Mouse (Mus musculus) small intestine, adult 2 months (tissue): ENCODE measurements around the gene M6pr. TPM values are rescaled to one million over a fixed set of nuclear protein-coding genes. Genes with fewer than 3 reads are reported as not detected.

Experiments
- H3K27ac ChIP-seq: fragments of 200-500 bp; 2 replicates; pipeline ENCODE4 v1.5.1; 2012; ENCODE audit warnings: low read depth, low read length, control low read depth, inconsistent platforms; ENCODE audit not compliant: insufficient read depth
- H3K27me3 ChIP-seq: fragments of 200-500 bp; 2 replicates; pipeline ENCODE4 v1.6.1; 2012; ENCODE audit warnings: mild to moderate bottlenecking, moderate library complexity, low read length, inconsistent platforms; ENCODE audit not compliant: control insufficient read depth, insufficient read depth
- H3K36me3 ChIP-seq: fragments of 200-500 bp; 2 replicates; pipeline ENCODE4 v1.6.1; 2012; ENCODE audit warnings: mild to moderate bottlenecking, low read length, control low read depth, inconsistent platforms; ENCODE audit not compliant: control insufficient read depth, insufficient read depth
- H3K4me1 ChIP-seq: fragments of 200-500 bp; 2 replicates; pipeline ENCODE4 v1.6.1; 2012; ENCODE audit warnings: low read length, inconsistent platforms, mixed read lengths; ENCODE audit not compliant: control insufficient read depth, insufficient read depth, insufficient read length
- H3K4me3 ChIP-seq: fragments of 200-500 bp; 2 replicates; pipeline ENCODE4 v1.5.1; 2012; ENCODE audit warnings: low read depth, mild to moderate bottlenecking, control low read depth, inconsistent platforms, low read length, moderate library complexity
- CTCF ChIP-seq: fragments of 200-500 bp; IDR thresholded peaks from 2 replicates; pipeline ENCODE4 v1.5.1; 2012; ENCODE audit warnings: low read depth, mild to moderate bottlenecking, control low read depth, inconsistent platforms, low read length, moderate library complexity, mixed read lengths; ENCODE audit not compliant: insufficient replicate concordance, insufficient read length; ENCODE audit errors: extremely low read depth
- POLR2A ChIP-seq: fragments of 200-500 bp; IDR thresholded peaks from 2 replicates; pipeline ENCODE4 v1.6.1; 2012; ENCODE audit warnings: low read depth, mild to moderate bottlenecking, control low read depth, inconsistent platforms, low read length, moderate library complexity
- WGBS: fragments of 180-500 bp; shearing (Covaris S2); methylation state at CpG from one replicate; pipeline ENCODE4 v1.1.7; 2018; 5-methylcytosine and 5-hydroxymethylcytosine counted together
- polyA plus RNA-seq: library from polyadenylated mRNA; depleted of rRNA; stranded (reverse); fragments of >200 nt; gene quantifications from 2 replicates; pipeline ENCODE4 v1.2.3, GENCODE M21; 2012

The M6pr gene
- polyA plus RNA-seq, 1 experiment = 23.9 TPM

DNA sequence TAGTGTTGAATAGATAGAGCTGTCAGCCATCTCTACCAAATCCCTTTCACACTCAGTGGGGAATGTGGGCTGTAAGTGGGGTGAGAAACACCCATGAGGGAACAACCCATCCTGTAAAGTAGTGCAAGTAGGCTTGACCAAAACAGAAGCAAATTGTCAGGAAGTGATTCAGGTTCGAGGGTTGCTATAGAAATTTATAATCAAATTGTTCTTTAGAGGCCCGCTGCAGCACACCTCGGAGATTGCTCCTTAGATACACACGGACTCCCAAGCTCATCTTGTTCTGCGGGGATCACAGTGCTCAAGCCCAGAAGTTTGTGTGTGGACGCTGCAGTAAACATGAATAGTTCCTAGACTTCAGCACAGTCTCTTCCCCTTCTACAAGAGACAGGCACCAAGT, 25.7 kb upstream of the M6pr start, which contains the start of gene Klrg1:
Gene Klrg1 (minus strand): TSS at position 101 of the 400 bp plus-strand sequence.
- H3K27ac ChIP-seq = no peak within 1 kb of the TSS
- WGBS = 67% methylated on average over 6 of the region's 6 CpGs
- TF ChIP-seq CTCF = no peak
- TF ChIP-seq POLR2A = no peak
- H3K4me1 ChIP-seq = no peaks in the 10 kb centered on the region
- H3K27me3 ChIP-seq = no peaks in the 10 kb centered on the region
- H3K4me3 ChIP-seq = no peak within 1 kb of the TSS
- H3K36me3 ChIP-seq = no peaks in the 10 kb centered on the region

GRCm38 (mm10) chr6:122283429-122283828, 25.1 kb upstream of the M6pr start:
- TF ChIP-seq POLR2A = no peak
- no peak for TF ChIP-seq CTCF
- H3K27ac ChIP-seq = no peak overlapping the region
- WGBS = 65% methylated on average over 2 of the region's 2 CpGs

GRCm38 (mm10) chr6:122284304-122284703, 24.2 kb upstream of the M6pr start:
- 73% methylated on average over 4 of the region's 4 CpGs for WGBS

More at GRCm38 (mm10) chr6:122283429-122283828, 25.1 kb upstream of the M6pr start:
- Histone ChIP-seq H3K36me3 (no peaks in the 10 kb centered on the region), H3K4me3 (no peak overlapping the region), H3K27me3 (no peaks in the 10 kb centered on the region), H3K4me1 (no peaks in the 10 kb centered on the region)

DNA sequence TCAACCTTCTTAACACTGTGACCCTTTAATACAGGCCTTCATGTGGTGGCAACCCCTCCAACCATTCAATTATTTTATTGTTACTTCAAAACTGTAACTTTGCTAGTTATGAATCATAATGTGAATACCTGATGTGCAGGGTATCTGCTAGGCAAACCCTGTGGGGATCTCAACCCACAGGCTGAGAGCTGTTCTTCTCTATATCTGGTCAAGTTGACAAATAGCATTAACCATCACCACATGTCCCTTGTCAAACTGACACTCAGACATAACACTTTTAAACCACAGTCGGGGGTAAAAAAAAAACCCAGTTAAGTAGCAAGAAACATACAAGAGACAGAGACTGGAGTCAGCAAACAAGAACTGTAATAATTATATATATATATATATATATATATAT, 23.7 kb upstream of the M6pr start:
- H3K4me1 ChIP-seq = no peaks in the 10 kb centered on the region
- no peaks in the 10 kb centered on the region for H3K36me3 ChIP-seq
- no peak for TF ChIP-seq CTCF
- no peak for TF ChIP-seq POLR2A
- H3K27ac ChIP-seq = no peak overlapping the region
- H3K4me3 ChIP-seq = no peak overlapping the region
- WGBS = 52% methylated on average over 1 of the region's 1 CpGs
- H3K27me3 ChIP-seq = no peaks in the 10 kb centered on the region

More at GRCm38 (mm10) chr6:122284304-122284703, 24.2 kb upstream of the M6pr start:
- TF ChIP-seq POLR2A (no peak), CTCF (no peak)
- H3K27ac ChIP-seq = no peak overlapping the region
- H3K4me3 ChIP-seq = no peak overlapping the region
- no peaks in the 10 kb centered on the region for H3K36me3 ChIP-seq
- no peaks in the 10 kb centered on the region for H3K4me1 ChIP-seq
- no peaks in the 10 kb centered on the region for H3K27me3 ChIP-seq

DNA sequence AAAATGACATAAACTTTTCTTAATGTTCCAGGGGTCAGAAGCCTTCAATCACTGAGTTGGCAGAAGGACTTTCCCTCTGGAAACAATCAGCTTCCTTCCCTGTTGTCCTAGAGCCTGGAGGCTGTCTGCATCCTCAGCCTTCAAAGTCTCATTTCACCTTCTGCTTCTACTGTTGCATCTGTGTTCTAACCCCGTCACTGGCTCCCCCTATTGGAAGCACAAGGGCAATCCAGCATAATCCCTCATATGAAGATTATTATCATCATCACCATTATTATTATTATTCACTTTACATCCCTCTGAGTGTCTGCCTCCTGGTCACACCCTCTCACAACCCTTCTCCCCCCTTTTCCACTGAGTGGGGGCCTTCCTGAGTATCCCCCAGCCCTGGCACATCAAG, 20.3 kb upstream of the M6pr start:
- Histone ChIP-seq H3K4me1 (no peaks in the 10 kb centered on the region), H3K4me3 (no peak overlapping the region), H3K36me3 (no peaks in the 10 kb centered on the region), H3K27me3 (no peaks in the 10 kb centered on the region), H3K27ac (no peak overlapping the region)
- no peak for TF ChIP-seq CTCF
- TF ChIP-seq POLR2A = no peak
- 29% methylated on average over 1 of the region's 1 CpGs for WGBS

GRCm38 (mm10) chr6:122289313-122289712, 19.2 kb upstream of the M6pr start:
- WGBS = 36% methylated on average over 1 of the region's 1 CpGs

DNA sequence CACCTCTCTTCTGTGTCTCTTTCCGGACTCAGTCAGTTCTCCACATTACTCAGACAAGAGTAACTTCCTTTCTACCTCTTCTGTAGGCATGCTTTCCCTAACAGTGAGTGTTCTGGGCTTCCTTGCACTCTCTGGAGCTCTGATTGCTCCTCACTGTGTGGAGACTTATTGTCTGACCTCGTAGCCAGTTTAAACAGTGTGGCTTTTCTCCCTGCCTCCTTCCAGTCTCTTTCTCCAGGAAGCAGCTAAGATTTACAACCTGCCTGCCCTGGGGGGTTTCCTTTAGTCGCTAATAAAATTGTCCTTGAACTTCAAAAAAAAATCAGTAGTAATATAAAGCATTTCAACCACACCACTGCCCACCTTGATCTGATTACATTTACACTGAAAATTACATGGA, 18.3 kb upstream of the M6pr start:
- Histone ChIP-seq H3K27ac (no peak overlapping the region), H3K4me3 (no peak overlapping the region), H3K4me1 (no peaks in the 10 kb centered on the region), H3K36me3 (no peaks in the 10 kb centered on the region), H3K27me3 (no peaks in the 10 kb centered on the region)
- WGBS = 26% methylated on average over 3 of the region's 3 CpGs
- TF ChIP-seq CTCF = no peak
- TF ChIP-seq POLR2A = no peak

More at GRCm38 (mm10) chr6:122289313-122289712, 19.2 kb upstream of the M6pr start:
- Histone ChIP-seq H3K36me3 (no peaks in the 10 kb centered on the region), H3K4me3 (no peak overlapping the region), H3K27ac (no peak overlapping the region), H3K4me1 (no peaks in the 10 kb centered on the region), H3K27me3 (no peaks in the 10 kb centered on the region)
- TF ChIP-seq POLR2A = no peak
- TF ChIP-seq CTCF = no peak

- H3K4me3 ChIP-seq = no peak overlapping the region
- no peak overlapping the region for H3K27ac ChIP-seq
- TF ChIP-seq CTCF (no peak), POLR2A (no peak)
- WGBS = 80% methylated on average over 2 of the region's 2 CpGs
- H3K4me1 ChIP-seq = no peaks in the 10 kb centered on the region
- H3K36me3 ChIP-seq = no peaks in the 10 kb centered on the region
- no peaks in the 10 kb centered on the region for H3K27me3 ChIP-seq
Observed at GRCm38 (mm10) chr6:122291264-122291663, 17.3 kb upstream of the M6pr start.
